Mouse (Mus musculus) intestine, embryonic 16.5 days (tissue): Measurements from ENCODE around the gene Slc2a4. TPM values are rescaled to one million over a fixed set of nuclear protein-coding genes. Genes with fewer than 3 reads are reported as not detected.
A peak's percentile ranks its signal among the peaks of the same experiment; 100 is the strongest.

Source experiments
- ATAC-seq: fragments of 200-750 bp; cut with Nextera tagmentation; 2 replicates; pipeline ENCODE4 v1.8.0; 2017; ENCODE audit warnings: moderate TSS enrichment, moderate library complexity
- H3K27ac ChIP-seq: fragments of 300-500 bp; sonication (generic); 2 replicates; pipeline ENCODE4 v1.5.1; 2014; ENCODE audit warnings: mild to moderate bottlenecking, low read length
- H3K27me3 ChIP-seq: fragments of 300-500 bp; sonication (generic); replicated peaks from 2 replicates; pipeline ENCODE4 v1.6.1; 2014; ENCODE audit warnings: low read length, control low read depth, mixed read lengths; ENCODE audit not compliant: control insufficient read depth, insufficient read depth
- H3K36me3 ChIP-seq: fragments of 300-500 bp; sonication (generic); 2 replicates; pipeline ENCODE4 v1.6.1; 2014; ENCODE audit warnings: low read length, control low read depth; ENCODE audit not compliant: control insufficient read depth, insufficient read depth
- H3K4me1 ChIP-seq: fragments of 300-500 bp; sonication (generic); 2 replicates; pipeline ENCODE4 v1.6.1; 2014; ENCODE audit warnings: low read length, control low read depth, mixed read lengths; ENCODE audit not compliant: control insufficient read depth, insufficient read depth
- H3K4me2 ChIP-seq: fragments of 300-500 bp; sonication (generic); 2 replicates; pipeline ENCODE4 v1.6.1; 2014; ENCODE audit warnings: low read depth, low read length, control low read depth
- H3K4me3 ChIP-seq: fragments of 300-500 bp; sonication (generic); 2 replicates; pipeline ENCODE4 v1.5.1; 2014; ENCODE audit warnings: mild to moderate bottlenecking, low read length
- H3K9ac ChIP-seq: fragments of 300-500 bp; sonication (generic); 2 replicates; pipeline ENCODE4 v1.6.1; 2014; ENCODE audit warnings: low read depth, low read length
- H3K9me3 ChIP-seq: fragments of 300-500 bp; sonication (generic); 2 replicates; pipeline ENCODE4 v1.6.1; 2016; ENCODE audit warnings: low read length, control low read depth; ENCODE audit not compliant: control insufficient read depth
- WGBS: fragments of 180-500 bp; shearing (Covaris S2); extraction: QIAGEN DNeasy Blood & Tissue Kit; methylation state at CpG from one replicate; pipeline ENCODE4 v1.1.7; 2014; 5-methylcytosine and 5-hydroxymethylcytosine counted together
- polyA plus RNA-seq: library from polyadenylated mRNA; unstranded; fragments of >200 nt; fragmentation: Nextera tagmentation; extraction: Ambion mirVana; gene quantifications from 2 replicates; pipeline ENCODE4 v1.2.1, GENCODE M21; 2015

The Slc2a4 gene
- polyA plus RNA-seq, 1 experiment from 2014 or later: 22.6 TPM

DNA sequence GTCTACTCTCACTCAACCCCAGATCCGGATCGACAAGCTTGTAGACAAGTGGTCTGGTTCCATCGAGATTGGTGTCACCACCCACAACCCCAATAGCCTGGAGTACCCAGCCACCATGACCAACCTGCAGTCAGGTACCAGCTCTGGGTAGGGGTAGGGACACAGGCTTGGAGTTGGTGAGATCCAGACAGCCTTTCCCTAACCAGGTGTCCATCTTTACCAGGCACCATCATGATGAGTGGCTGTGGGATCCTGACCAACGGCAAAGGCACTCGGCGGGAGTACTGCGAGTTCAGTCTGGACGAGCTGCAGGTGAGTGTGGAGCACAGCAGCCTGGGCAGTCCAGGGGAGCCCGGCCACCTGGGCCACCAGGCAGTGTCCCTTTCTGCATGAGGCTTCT, 43.7 kb downstream of the Slc2a4 start:
- WGBS: 97% methylated on average over 9 of the region's 9 CpGs
- Histone ChIP-seq H3K27ac (no peak overlapping the region), H3K4me3 (no peak overlapping the region), H3K4me1 (peaks cover 11% of the 10 kb centered on the region; the same call in 1 of the 2 replicates), H3K4me2 (no peak overlapping the region), H3K9ac (no peak overlapping the region), H3K27me3 (no peaks in the 10 kb centered on the region), H3K36me3 (peaks cover 41% of the 10 kb centered on the region), H3K9me3 (no peaks in the 10 kb centered on the region)
- ATAC-seq: no peak

DNA sequence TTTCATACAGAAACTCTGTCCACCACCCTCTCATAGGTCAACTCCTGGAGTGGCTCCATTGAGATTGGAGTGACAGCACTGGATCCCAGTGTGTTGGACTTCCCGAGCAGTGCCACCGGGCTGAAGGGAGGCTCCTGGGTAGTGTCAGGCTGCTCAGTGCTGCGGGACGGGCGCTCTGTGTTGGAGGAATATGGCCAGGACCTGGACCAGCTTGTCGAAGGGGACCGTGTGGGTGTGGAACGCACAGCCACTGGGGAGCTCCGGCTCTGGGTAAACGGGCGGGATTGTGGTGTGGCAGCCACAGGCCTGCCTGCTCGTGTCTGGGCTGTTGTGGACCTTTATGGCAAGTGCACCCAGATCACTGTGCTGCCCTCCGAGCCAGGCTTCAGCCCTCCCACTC, 45.0 kb downstream of the Slc2a4 start:
- peak overlapping the region; percentile 96; the same call in 1 of the 2 replicates for H3K9ac ChIP-seq

DNA sequence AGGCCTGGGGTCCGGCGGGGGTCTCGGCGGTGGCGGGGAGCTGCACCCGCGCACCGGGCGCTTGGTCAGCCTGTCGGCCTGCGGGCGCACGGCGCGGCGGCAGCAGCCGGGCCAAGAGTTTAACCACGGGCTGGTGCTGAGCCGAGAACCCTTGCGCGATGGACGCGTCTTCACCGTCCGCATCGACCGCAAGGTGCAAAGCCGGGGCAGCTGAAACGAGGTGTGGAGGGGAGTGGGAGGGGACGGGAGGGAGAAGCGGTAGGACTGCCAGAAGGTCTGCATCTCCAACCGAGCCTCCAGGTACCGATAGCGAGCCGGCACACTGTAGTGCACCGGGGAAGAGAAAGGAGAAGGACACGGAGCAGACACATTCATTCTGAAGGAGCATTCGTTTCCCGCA, 46.0 kb downstream of the Slc2a4 start:
- no peaks in the 10 kb centered on the region for H3K27me3 ChIP-seq

More for the DNA sequence above, 45.0 kb downstream of the Slc2a4 start:
- Histone ChIP-seq H3K27ac (no peak overlapping the region), H3K4me3 (peak overlapping the region; percentile 82), H3K9me3 (no peaks in the 10 kb centered on the region), H3K27me3 (no peaks in the 10 kb centered on the region), H3K36me3 (peaks cover 31% of the 10 kb centered on the region), H3K4me2 (peak overlapping the region; percentile 96), H3K4me1 (peaks cover 11% of the 10 kb centered on the region; the same call in 1 of the 2 replicates)
- 81% methylated on average over 13 of the region's 13 CpGs for WGBS
- no peak for ATAC-seq

DNA sequence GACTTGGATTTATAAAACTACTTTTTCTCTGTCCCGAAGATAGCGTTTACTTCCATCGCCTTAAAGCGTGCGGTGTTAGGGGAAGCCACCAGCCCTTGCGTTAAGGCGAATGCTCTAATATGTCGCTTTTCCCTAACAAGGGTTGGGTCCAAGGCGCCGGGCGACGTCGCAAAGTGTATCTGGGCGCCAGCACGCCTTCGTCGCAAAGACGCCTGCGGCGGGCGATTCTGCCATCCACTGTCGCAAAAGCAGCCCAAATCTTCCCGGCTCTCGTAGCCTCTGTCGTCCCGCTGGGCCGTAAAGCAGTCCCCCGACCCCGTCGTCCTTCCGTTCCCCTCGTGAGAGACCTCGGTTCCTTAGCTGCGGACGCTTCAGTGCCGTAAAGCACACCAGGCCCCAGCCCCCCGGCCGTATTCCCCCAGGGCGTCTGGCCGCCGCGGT, 46.6 kb downstream of the Slc2a4 start:
- under 1% methylated on average over 42 of the region's 42 CpGs for WGBS
- ATAC-seq: peak; percentile 76
- no peaks in the 10 kb centered on the region for H3K27me3 ChIP-seq
- no peaks in the 10 kb centered on the region for H3K9me3 ChIP-seq
- peak overlapping the region; percentile 96 for H3K4me2 ChIP-seq
- H3K4me3 ChIP-seq: peak overlapping the region; percentile 82
- H3K36me3 ChIP-seq: peaks cover 18% of the 10 kb centered on the region
- peak overlapping the region; percentile 96 for H3K9ac ChIP-seq
- H3K4me1 ChIP-seq: peaks cover 11% of the 10 kb centered on the region; the same call in 1 of the 2 replicates
- H3K27ac ChIP-seq: peak overlapping the region; percentile 96

More for the DNA sequence above, 46.0 kb downstream of the Slc2a4 start:
- H3K4me3 ChIP-seq: peak overlapping the region; percentile 82
- peaks cover 11% of the 10 kb centered on the region; the same call in 1 of the 2 replicates for H3K4me1 ChIP-seq
- H3K9me3 ChIP-seq: no peaks in the 10 kb centered on the region
- H3K36me3 ChIP-seq: peaks cover 23% of the 10 kb centered on the region
- H3K27ac ChIP-seq: peak overlapping the region; percentile 96
- under 1% methylated on average over 34 of the region's 39 CpGs for WGBS
- peak overlapping the region; percentile 96 for H3K4me2 ChIP-seq
- peak overlapping the region; percentile 96 for H3K9ac ChIP-seq
- no peak; the same call in 1 of the 2 replicates for ATAC-seq

DNA sequence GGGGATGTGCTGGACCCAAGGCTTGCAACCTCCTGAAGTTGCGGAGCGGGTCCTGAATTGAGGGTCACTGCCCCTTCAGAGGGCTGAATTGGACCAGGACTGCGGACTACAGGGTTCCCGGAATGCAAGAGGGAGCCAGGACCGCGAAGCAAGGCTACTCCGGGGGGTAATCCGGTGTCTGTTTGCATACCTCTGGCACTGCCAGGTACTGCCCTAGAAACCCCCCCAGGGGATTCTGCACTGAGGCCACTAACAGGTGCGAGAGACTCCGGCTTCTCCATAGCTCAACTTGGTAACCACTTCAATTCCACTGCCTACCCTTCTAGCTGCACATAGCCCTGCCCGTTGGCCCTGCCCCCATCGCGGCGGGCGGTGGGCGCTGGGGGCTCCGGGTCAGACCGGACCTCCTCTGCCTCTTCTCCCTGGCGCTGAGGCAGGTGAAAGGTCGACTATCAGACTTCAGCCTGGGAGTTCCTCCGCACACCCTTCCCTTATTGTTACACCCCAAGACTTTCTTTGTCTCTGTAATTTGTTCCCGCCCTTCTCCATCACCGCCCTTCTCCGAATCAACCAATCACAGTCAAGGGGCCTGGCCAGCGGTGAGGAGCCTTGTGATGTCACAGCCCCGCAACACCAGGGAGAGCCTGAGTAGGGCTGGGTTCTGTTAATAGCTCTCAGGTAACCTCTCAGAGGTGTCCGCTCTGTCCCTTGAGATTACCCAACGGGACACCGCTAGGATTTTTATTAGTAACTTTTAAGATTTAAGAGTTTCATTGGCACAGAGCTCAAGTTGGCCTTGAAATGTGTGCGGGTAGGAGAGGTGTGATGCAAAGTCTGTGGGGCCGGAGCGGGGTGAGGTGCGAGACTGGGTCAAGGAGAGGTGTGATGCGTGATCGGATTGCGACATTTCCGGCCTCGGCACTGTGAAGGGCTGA, 47.2 kb downstream of the Slc2a4 start, which contains the start of the genes 2810408A11Rik and Neurl4:
TSS of gene 2810408A11Rik (minus strand) at position 517 of the 935 bp plus-strand sequence.
TSS of gene Neurl4 (plus strand) at position 602 of the 935 bp plus-strand sequence.
- peak within 1 kb of the TSS; percentile 82 for H3K4me3 ChIP-seq
- H3K27me3 ChIP-seq: no peaks in the 10 kb centered on the region
- H3K4me2 ChIP-seq: peak within 1 kb of the TSS; percentile 96
- H3K9ac ChIP-seq: peak within 1 kb of the TSS; percentile 96
- H3K4me1 ChIP-seq: peaks cover 11% of the 10 kb centered on the region; the same call in 1 of the 2 replicates
- no peaks in the 10 kb centered on the region for H3K9me3 ChIP-seq
- ATAC-seq: peak; percentile 96
- peaks cover 11% of the 10 kb centered on the region for H3K36me3 ChIP-seq
- WGBS: under 1% methylated on average over 38 of the region's 38 CpGs
- H3K27ac ChIP-seq: peak within 1 kb of the TSS; percentile 96

DNA sequence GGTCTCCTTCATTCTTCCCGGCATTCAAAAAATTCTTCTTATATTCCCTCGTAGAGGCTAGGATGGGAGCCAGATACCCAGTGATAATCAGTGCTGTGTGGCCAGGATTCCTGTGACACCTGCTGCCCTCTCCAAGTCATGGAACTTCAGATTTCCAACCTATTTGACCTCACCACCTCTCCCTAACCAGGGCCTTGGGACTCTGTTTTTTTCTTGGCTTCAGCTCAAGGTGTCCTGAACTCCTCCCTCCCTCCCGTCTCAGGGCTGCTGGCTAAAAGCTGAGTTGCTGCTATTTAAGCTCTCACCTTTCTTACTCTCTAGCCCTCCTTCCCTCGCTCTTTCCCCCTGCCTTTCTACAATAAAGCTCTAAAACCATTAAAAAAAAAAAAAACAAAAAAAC, 48.1 kb downstream of the Slc2a4 start:
- no peaks in the 10 kb centered on the region for H3K9me3 ChIP-seq
- peaks cover 10% of the 10 kb centered on the region; the same call in 1 of the 2 replicates for H3K36me3 ChIP-seq
- no peak overlapping the region for H3K27ac ChIP-seq
- peaks cover 11% of the 10 kb centered on the region; the same call in 1 of the 2 replicates for H3K4me1 ChIP-seq
- H3K9ac ChIP-seq: peak overlapping the region; percentile 96
- no peak for ATAC-seq
- peak overlapping the region; percentile 96 for H3K4me2 ChIP-seq
- H3K27me3 ChIP-seq: no peaks in the 10 kb centered on the region
- H3K4me3 ChIP-seq: peak overlapping the region; percentile 82
- WGBS: 20% methylated on average over 4 of the region's 4 CpGs

DNA sequence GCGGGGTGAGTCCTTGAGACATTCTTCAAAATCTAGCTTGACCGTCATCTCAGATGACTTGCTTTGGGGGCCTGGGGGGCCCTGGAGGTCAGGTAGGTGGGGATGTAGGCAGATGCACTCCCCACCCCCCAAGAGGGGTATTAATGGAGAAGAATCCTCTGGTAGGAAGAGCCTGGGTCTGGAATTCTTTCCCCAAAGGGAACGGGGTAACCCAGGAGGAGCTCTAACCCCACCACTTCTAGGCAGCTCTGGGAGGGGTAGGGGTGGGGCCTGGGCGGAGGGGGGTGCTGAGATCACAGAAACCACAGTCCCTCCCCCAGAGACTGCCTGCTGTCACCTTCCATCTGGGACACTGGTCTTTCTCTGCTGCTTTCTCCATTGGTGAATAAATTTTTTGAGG, 52.7 kb downstream of the Slc2a4 start, which contains the start of gene Acap1:
TSS of gene Acap1 (minus strand) at position 249 of the 400 bp plus-strand sequence.
- H3K36me3 ChIP-seq: no peaks in the 10 kb centered on the region
- 71% methylated on average over 4 of the region's 4 CpGs for WGBS
- no peak within 1 kb of the TSS for H3K27ac ChIP-seq

DNA sequence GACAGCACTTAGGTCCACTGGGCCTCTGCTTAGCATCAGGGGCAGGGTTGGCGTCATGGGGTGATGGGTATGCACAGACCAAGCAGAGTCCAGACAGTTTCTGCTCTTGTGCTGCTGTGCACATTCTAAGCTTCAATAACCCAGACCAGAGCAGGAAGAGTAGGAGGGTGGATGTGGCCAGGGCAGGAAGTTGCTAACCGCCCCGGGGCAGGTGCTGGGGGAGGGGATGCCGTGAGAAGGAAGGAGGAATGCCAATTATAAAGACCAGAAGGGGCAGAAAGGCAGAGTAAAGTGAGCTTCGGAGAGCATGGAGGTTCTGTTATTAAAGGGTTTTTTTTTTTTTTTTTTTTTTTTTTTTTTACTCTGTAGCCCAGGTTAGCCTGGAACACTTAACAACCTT, 53.3 kb downstream of the Slc2a4 start:
- H3K4me2 ChIP-seq: no peak overlapping the region
- H3K9me3 ChIP-seq: no peaks in the 10 kb centered on the region
- H3K36me3 ChIP-seq: no peaks in the 10 kb centered on the region
- no peaks in the 10 kb centered on the region for H3K4me1 ChIP-seq
- WGBS: 73% methylated on average over 5 of the region's 5 CpGs
- H3K9ac ChIP-seq: no peak overlapping the region
- H3K27ac ChIP-seq: no peak overlapping the region
- no peak overlapping the region for H3K4me3 ChIP-seq
- ATAC-seq: no peak
- no peaks in the 10 kb centered on the region for H3K27me3 ChIP-seq

More for the DNA sequence above, 52.7 kb downstream of the Slc2a4 start, which contains the start of gene Acap1:
- Histone ChIP-seq H3K9ac (no peak within 1 kb of the TSS), H3K4me3 (no peak within 1 kb of the TSS), H3K9me3 (no peaks in the 10 kb centered on the region), H3K27me3 (no peaks in the 10 kb centered on the region), H3K4me1 (0 out of 2 replicates have a peak, but pooled peaks cover 3% of the 10 kb centered on the region), H3K4me2 (no peak within 1 kb of the TSS)
- no peak for ATAC-seq
